Mouse (Mus musculus): ENCODE data around the gene Tmem230.
"Not testable (repeated sequence)": the region's sequence is repeated elsewhere in the genome, so short reads cannot be mapped to it uniquely, and the experiment has no call there.

Gene Tmem230

DNA sequence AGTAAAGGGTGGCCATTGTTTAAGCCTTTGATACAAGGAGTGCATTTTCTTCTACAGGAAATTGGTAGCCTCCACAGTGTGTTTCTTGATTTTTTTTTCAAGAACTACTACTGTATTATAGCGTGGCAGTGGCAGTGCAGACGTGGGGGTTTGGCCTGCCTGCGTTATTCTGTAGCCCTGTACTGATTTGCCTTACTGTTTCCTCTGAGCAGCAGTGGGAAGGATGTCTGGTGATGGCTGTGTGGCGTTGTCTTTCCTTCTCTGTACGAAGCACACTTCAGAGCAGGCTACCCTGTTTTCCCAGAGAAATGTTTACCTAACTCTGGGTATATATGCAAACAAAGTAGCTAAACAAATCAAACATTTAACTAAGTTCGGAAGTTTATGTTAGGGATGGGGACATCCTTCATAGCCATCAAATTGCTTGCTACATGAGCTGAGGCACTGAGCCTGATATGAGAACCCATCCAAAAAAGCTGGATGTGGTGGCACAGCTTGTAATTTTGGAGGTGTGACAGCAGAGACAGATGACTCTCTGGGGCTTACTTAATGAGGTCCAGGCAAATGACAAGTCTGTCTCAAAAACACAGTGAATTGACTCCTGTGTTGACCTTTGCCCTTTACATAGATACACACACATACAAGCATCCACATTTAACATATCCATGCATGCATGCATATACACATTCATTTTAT lies 25.2 kb upstream of the Tmem230 start:
- no peak for DNase-seq (ENCODE audit: low spot score)

DNA sequence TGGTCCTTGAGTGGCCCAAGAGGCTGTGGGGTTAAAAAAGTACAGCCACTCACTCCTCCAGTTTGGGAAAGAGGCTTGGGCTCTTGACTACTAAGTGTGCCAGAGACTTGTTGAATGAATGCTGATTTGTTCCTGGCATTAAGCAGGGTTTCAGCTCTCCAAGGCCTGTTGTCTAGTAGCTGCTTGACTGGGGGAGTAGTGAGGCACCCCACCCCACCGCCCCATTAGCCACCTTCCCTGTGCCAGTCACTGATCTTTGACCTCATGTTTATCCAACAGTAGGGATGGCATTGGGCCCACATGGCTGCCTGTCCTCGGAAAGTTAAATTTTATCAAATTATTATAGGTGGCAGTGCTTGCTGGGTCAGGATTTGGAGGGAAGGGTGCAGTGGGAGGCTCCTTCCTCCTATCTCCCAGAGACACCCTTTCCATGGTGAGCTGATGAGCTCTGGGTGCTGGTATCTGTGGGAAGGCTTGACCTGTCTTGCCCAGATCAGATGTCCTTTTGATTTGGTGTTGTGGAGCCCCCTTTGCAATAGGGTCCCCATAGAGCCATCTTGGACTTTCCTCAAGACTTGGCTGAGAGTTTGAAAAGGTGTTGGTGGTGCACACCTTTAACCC lies 22.8 kb upstream of the Tmem230 start:
- DNase-seq (ENCODE audit: low spot score), result no peak

DNA sequence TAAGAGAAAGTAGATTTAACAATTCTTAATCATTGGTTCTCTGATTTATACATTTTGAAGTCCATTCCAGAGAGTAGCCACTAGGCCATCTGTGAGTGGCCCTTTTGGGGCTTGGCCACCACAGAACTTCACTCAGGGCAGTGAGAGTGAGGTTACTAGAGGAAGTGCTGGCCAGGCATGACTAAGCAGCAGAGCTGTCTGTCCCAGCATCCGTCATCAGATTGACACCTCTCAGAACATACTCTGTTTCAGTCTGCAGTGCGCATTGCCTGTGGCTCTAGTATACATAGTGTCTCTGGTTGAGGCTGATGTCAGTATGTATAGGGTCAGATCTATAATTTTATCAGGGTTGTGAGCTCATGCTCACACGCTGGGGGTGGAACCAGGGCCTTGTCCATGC lies 21.6 kb upstream of the Tmem230 start:
- no peak for DNase-seq (ENCODE audit: low spot score)

DNA sequence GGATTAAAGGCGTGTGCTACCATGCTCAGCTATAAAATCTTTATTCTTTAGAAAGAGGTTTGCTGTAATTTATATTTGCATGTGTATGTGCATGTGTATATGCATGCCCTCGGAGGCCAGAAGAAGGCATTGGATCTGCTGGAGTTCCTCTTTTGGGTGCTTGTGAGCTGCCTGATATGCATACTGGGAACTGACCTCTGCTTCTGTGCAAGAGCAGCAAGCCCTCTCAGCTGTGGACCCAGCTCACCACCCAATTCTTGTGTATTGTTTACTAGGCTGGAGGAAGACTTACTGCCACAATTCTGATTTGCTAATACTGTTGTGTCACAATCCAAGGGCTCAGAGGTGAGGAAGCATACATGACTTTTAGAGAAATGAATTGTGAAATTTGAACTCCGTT lies 18.5 kb upstream of the Tmem230 start:
- no peak for DNase-seq (ENCODE audit: low spot score)

DNA sequence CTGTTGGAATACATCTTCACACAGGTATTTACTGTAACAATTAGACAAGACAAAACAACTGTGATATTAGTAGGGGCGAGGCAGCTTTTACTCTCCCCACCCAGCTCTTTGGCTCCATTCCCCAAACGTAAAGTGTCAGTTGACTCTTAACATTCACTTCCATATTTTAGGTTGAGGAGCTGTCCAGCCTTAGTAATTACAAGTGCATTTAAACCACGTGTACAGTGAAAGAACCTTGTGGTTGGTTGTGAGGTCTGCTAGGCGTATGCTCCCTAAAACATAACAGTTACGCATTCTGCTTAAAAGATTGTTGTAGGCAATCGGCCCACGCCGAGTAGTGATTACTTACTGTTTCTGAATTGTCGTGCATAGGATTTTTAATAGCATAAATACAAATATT lies 17.6 kb upstream of the Tmem230 start:
- DNase-seq (ENCODE audit: low spot score), result no peak

DNA sequence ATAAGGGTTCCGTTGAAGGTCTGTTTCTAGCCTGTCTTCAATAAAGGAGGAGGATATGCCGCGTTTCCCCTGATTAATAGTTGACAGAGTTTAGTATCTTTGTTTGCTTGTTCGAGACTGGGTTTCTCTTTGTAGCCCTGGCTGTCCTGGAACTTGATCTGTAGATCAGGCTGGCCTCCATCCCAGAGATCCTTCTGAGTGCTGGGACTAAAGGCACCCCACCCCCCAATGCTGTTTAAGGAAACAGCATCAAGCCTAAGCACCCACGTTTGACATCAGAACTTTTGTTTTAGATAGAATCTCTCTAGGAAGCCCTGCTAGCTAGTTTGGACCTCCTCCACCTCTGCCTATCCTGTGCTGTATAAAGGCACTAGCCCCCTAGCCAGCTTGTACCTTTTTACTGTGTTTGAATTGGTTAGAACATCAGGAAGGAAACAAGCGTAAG lies 16.7 kb upstream of the Tmem230 start:
- no peak for DNase-seq (ENCODE audit: low spot score)

DNA sequence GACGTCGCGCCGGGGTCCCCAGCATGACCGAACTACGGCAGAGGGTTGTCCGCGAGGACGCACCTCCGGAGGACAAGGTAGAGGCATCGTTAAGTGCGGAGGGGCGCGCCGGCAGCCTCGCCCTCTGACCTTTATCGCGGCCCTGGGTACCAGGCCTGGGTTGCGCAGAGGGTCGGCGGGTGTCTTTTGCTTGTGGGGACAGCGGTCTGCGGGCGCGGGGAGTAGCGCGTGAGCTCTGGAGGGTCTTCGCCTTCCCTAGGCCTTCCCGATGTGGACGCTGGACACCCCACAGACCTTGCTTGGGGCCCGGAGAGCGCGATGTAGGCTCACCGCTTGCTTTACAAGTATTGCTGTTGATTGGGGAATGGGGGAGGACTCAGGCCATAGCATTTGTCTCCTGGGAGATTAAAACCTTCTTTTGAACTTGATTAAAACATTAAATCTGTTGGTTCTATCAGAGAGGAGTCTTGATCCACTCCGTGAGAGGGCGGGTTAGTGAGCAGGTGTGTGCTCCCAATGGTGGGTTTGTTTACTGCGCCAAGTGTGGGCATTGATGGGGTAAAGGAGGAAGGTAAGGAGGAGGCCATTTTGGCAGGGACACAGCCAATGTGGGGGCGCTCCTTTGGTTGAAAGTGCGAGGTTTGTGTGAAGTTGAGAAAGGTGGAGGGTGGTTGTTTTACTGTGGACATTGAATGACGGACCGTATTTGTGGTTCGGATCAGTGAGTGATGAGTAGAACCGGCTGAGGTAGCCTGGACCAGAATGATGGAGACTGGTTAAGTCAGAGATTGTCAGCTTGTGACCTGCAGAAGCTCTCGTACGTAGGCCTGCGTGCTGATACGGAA lies 16.0 kb upstream of the Tmem230 start:
- DNase-seq (ENCODE audit: low spot score), result no peak

DNA sequence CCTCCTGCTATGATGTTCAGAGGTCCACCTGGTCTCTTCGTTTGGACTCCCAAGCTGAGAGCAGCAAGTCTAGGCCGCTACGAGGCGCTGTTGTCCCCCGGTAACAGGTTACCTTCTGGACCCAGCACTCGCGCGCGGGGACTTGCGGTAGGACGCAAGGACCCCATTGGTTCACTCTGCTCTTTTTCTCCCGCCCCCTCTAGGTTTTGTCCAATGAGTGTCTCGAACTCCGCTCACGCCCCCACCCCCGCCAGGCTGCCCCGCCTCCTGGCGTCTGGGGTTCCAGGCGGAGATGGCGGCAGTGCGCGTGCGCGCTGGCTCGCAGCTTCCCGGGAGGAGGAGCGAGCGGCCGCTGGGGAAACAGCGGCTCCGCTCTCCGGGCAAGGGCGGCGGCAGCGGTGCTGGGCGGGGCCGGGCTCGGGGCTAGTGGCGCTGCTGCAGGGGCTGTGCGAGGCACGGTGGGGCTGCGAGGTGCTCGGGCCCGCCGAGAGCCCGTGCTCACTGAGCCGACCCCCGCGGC lies 15.3 kb upstream of the Tmem230 start, which contains the start of gene Cds2:
Cds2 (plus strand) TSS at position 270 of the 520 bp plus-strand sequence.
- DNase-seq (ENCODE audit: low spot score), result peak; percentile 99

DNA sequence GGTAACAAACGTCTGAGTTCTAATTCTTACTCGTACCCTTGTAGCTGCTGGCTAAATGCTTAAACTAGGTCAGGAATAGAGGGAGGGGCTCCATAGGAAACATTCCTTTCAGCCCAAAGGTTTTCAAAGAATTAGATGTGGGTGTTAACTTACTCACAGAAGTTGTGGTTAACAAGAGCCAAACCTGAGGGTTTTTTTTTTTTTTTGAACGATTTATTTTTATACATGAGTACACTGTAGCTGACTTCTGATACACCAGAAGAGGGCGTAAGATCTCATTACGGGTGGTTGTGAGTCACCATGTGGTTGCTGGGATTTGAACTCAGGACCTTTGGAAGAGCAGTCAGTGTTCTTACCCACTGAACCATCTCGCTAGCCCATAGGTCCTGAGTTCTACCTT lies 14.6 kb upstream of the Tmem230 start:
- no peak for DNase-seq (ENCODE audit: low spot score)

DNA sequence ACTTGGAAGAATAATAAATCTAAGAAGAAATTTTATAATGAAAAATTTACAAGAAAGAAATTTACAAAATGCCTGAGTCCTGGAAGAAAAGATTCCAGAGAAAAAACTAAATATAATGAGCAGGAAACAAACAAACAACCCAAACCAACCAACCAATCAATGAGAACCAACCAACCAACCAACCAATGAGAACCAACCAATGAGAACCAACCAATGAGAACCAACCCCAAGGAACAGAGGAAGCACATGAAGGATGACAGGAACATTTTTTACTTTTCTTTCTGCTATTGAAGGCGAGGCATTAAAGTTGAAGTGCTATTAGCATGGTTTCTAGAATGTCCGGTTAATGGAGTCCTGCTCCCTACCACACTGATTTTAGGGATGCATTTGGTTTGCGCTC lies 13.0 kb upstream of the Tmem230 start:
- no peak for DNase-seq (ENCODE audit: low spot score)

DNA sequence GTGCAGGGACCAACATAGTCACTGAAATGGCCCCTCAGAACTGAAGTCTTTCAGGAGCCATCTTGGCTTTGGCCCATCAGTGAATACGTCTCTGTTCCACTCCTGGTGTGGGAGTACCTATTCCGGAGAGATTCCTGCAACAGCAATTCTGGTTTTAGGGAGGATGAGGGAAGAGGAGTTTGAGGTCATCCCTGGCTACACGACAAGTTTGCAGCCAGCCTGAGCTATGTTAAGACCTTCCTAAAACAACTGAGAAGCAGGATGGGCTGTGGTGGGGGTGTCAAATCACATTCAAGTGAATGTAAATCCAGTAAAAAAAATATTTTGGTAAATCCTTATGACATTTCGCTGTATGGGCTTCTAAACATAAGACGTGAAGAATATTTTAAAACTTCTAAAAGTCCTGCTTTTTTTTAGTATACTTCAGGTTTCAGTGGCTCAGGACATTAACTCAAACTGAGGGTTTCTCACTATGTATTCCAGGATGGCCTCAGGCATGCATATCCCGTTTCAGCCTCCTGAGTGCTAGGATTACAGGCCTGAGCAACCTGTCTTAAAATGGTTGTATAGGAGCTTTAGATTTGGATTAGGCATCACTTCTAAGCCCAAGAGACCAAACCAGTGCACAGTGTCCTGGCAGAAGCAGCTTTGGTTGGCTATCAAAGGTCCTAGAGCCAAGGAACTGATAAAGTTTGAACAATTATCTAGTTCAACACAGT lies 9.9 kb upstream of the Tmem230 start:
- no peak for DNase-seq (ENCODE audit: low spot score)

DNA sequence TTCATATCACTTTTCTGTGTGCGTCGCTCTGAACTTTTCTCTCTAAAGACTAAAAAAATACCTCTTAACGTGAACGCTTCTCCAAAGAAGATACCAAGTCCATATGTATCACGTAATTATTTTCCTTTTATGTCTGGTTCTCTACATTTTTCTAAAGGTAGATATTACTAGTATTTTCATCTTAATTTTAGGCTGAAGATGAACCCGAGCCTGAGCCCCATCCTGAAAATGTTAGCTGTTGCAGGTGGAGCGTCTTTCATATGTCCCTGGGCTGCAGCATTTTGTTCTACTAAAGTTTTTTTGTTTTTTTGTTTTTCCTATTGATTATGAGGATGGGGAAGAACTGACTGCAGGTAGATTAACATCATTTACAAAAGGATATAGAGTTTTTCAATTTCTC lies 6.0 kb upstream of the Tmem230 start:
- DNase-seq (ENCODE audit: low spot score), result no peak

DNA sequence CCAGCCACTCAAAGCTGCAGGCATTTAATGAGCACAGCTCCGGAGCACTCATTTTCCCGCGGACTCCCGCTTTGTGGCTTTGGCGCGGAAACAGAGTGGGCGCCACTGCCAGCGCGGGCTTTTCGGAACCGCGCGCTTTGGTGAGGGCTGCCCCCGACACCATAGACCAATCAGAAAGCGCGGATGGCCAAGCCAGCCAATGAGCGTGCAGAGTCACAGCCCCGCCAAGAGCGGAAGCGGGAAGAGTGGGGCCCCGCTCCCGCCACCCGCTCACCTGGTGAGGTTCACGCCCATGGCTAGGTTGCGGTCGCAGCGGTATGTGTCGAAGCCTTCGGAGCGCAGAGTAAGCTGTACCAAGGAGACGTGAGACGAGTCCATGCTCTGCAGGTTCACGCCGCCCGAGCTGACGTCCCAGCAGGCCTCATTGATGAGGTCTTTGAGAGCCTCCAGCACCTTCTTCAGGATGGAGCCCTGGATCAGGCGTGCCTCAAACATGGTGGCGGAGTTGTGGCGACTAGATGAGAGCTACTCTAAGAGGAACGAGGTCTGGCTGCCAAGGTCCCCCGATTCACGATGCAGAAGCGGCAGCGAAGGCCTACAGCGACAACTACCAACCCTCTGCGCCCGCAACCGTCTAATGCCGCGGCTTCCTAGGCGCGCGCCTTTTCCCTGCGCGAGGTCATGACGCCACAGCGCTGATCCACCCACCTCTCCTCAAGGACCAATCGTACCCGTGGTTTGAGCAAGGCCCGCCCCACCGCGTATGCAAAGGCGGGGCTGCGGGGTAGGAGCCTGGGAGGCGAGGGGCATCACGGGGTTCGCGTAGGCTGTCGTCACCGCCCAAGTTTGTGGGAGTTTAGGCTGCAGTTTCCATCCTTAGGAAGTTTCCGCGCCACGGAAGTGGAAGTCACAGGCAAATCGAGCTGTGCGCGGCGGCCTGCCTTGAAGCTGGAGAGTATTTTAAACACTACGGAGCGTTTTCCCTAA lies 5.2 kb upstream of the Tmem230 start, which contains the start of gene Pcna:
Pcna (minus strand) TSS at position 773 of the 987 bp plus-strand sequence.
- peak; percentile 98 for DNase-seq (ENCODE audit: low spot score)

DNA sequence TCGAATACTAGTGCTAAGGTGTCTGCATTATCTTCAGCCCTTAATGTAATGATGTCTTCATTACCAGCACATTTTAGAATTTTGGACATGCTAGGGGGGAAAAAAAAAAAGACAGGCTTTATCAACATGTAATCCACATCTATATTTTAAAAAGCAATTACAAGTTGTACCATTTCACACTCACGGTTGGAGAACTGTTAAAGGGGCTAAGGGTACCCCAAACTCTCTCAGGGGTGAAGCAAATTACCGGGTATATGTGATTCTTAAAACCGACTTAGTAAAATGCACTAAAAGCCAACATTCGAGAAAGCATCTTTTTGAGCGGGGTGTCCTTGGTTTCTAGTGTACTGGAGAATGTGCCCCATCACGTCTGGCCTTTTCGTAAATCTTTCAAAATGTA lies 4.3 kb upstream of the Tmem230 start:
- DNase-seq (ENCODE audit: low spot score), result no peak

DNA sequence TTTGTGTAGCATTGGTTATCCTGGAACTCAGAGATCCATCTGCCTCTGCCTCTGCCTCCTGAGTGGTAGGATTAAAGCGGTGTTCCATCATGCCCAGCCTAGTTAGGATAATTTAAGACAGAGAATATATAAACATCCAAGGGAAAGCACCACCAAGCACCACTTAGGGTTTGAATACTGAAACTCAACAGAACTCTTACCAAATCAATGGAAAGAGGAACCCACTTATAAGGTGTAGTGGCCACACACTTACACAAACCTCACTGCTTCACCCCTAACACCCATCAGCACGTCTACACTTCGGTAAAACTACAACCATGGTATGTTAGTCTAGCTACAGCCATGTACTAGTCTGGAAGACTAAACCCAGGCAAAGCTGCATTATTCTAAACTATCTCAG lies 4.2 kb downstream of the Tmem230 start:
- no peak for DNase-seq (ENCODE audit: low spot score)

DNA sequence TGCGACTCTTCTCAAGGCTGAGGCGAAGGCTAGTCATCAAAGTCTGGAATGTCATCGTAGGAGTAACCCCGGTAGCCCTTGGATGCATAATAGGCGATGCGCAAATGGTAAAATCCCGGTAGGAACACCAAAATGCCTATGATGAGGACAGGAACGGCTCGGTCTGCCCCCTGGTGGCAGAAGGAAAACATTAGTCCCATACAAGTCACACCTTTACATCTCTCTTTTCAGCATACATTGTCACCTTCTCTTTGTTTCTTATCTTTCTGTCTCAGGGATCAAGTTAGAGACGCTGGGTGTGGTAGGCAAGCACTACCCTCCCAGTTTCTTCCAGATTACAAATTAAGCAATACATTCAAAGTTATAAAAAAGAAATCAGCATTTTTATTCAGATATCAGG lies 7.2 kb downstream of the Tmem230 start:
- not testable (repeated sequence) for DNase-seq (ENCODE audit: low spot score)

DNA sequence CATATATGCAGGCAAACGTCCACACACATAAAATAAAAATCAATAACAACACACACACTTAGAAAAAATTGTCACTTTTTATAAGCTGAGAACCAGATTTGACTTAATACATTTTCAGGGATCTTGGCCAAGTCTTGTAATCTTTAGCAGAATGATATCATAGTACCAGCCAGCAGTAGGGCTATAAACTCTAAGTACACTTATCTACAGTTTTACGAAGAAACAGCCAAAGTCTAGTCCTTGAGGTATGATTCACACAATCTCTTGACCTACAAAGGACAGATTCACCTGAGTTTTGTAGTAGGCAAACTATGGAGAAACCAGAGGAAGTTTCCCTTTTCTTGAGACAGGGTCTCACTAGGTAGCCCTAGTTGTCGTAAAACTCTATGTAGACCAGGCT lies 8.2 kb downstream of the Tmem230 start:
- DNase-seq (ENCODE audit: low spot score), result not testable (repeated sequence)

DNA sequence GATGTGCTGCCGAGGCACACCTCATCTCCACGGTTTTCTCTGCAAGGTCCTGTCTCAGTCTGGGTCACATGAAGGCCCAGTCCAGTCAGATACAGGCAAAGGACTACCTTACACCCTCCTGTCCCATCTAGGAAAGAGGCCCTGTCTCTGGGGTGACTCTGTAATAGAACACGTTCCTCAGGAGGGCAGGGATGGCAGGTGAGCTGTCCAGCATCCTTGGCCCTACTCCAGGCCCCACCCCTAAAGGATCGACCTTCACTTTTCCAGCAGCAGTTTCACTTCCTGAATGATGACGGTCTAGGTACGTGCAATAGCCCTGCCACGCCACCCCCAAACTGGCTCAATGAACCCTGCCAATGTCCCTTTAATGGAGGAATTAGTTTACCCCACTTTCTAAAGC lies 11.6 kb downstream of the Tmem230 start:
- DNase-seq (ENCODE audit: low spot score), result no peak

DNA sequence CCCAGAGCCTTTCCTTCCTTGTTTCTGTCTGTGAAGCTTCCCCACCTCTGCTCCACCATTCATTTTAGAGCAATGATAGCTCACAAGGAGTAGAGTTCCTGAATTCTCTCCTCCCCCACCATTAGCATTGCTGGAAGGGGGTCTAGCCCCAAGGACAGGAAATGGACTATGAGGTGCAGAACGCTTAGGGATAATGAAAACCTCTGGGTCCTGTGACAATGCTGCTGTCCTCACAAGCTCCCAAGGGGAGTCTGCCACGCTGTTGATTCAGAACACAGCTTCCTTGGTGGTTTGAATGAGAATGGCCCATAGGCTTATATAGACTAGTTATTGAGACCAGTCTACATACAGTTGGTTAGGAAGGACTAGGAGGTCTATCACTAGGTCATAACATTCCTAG lies 12.3 kb downstream of the Tmem230 start:
- no peak for DNase-seq (ENCODE audit: low spot score)

DNA sequence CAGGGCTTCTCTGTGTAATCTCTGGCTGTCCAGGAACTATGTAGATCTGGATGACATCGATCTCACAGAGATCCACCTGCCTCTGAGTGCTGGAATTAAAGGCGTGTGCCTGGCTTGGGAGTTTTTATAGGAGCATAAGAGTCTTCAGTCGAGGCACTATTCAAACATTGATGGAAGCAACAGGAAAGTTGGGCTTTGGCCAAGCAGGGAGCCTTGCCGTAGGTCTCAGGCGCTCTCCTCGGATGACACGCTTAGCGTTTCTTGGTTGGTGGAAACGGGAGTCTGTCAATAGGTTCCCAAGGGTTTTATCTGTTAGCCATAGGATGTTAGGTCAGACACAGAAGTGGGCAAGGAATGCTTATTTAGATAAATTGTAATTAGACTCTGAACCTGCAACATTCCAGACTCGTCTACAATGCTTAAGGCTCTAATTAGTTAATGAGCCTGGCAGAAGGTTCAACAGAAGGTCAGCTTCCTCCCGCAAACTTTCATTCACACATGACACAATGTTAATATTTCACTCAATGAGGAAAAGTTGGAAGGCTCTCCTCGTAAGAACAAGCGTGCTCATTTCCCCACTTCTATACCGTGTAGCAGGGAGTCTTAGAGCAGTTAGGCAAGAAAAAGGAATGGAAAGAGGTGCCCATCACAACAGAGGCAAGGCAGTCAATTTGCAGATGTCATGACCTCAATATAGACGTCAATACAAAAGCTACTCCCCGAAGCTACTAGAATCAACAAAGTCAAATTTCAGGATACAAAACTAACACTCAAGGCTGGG lies 13.4 kb downstream of the Tmem230 start:
- DNase-seq (ENCODE audit: low spot score), result no peak

All from c-Kit-positive CD71-positive TER-119-positive erythroid progenitor cells, embryonic 14.5 days (primary cell).